30 mouse cellular contexts compared by ENCODE assay signal in the genomic region with DNA sequence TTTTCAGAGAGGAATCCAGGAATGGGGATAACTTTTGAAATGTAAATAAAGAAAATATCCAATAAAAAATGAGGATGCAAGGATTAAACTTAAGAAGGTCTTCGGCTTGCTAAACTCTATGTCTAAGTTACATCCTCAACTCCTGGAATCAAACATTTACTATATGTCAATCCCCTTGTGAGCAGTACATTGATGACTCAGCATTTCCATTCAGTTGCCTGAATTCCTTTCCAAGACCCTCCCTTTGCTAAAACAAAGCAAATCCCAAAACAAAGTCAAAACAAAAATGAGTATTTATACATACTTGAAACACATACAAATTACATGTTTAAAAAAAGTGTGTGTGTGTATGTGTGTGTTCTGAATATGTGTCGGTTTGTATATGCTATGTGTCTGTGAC.
"Had no signal": no experiment of that assay in that cellular context is flagged by ENCODE, and none has a peak within 500 bp of the region (broad histone marks: within the 10 kb centered on the region; RNA-seq: fewer than 3 reads in every experiment).

No protein-coding gene starts in this region.

- H3K9ac ChIP-seq: limb, embryonic 12.5 days; limb, embryonic 13.5 days; limb, embryonic 15.5 days; liver, embryonic 12.5 days; liver, embryonic 13.5 days; liver, embryonic 14.5 days; liver, embryonic 15.5 days; liver, postnatal 0 days; lung, embryonic 14.5 days; lung, embryonic 15.5 days; midbrain, embryonic 12.5 days; midbrain, embryonic 13.5 days; midbrain, embryonic 15.5 days; neural tube, embryonic 12.5 days had no signal

- H3K27me3 ChIP-seq: limb, embryonic 12.5 days; limb, embryonic 13.5 days; limb, embryonic 15.5 days; liver, embryonic 12.5 days; liver, embryonic 13.5 days; liver, embryonic 15.5 days; lung, embryonic 15.5 days; megakaryocyte, embryonic 14.5 days; midbrain, embryonic 12.5 days; midbrain, embryonic 13.5 days; midbrain, embryonic 15.5 days; neural tube, embryonic 12.5 days had no signal

- DNase-seq: left cerebral cortex, postnatal 4 days; liver; liver, embryonic 13.5 days; liver, postnatal 0 days; lung, adult 18-20 months; lung, adult 2 months; lung, embryonic 14.5 days; lung, postnatal 10 days; lung, postnatal 14 days; lung, postnatal 36 days; lung, postnatal 4 days; midbrain, embryonic 14.5 days had no signal

- H3K9me3 ChIP-seq: limb, embryonic 10.5 days; limb, embryonic 12.5 days; limb, embryonic 13.5 days; limb, embryonic 15.5 days; liver, embryonic 12.5 days; liver, embryonic 13.5 days; liver, embryonic 15.5 days; lung, embryonic 15.5 days; megakaryocyte, embryonic 14.5 days; midbrain, embryonic 10.5 days; midbrain, embryonic 12.5 days; midbrain, embryonic 13.5 days; midbrain, embryonic 15.5 days; neural tube, embryonic 12.5 days had no signal

- H3K4me2 ChIP-seq: limb, embryonic 12.5 days; limb, embryonic 13.5 days; limb, embryonic 15.5 days; liver, embryonic 11.5 days; liver, embryonic 12.5 days; liver, embryonic 13.5 days; liver, embryonic 15.5 days; lung, embryonic 14.5 days; lung, embryonic 15.5 days; midbrain, embryonic 11.5 days; midbrain, embryonic 12.5 days; midbrain, embryonic 13.5 days; midbrain, embryonic 15.5 days; neural tube, embryonic 12.5 days had no signal

- H3K36me3 ChIP-seq: limb, embryonic 10.5 days; limb, embryonic 12.5 days; limb, embryonic 13.5 days; limb, embryonic 15.5 days; liver, embryonic 12.5 days; liver, embryonic 13.5 days; liver, embryonic 15.5 days; lung, embryonic 15.5 days; midbrain, embryonic 10.5 days; midbrain, embryonic 12.5 days; midbrain, embryonic 13.5 days; midbrain, embryonic 15.5 days; neural tube, embryonic 12.5 days had no signal

- H3K4me1 ChIP-seq: limb, embryonic 10.5 days; limb, embryonic 12.5 days; limb, embryonic 13.5 days; limb, embryonic 15.5 days; liver, embryonic 12.5 days; liver, embryonic 13.5 days; liver, embryonic 15.5 days; lung, embryonic 15.5 days; megakaryocyte, embryonic 14.5 days; midbrain, embryonic 10.5 days; midbrain, embryonic 12.5 days; midbrain, embryonic 13.5 days; midbrain, embryonic 15.5 days; neural tube, embryonic 12.5 days had no signal

- H3K27ac ChIP-seq: limb, embryonic 10.5 days; limb, embryonic 12.5 days; limb, embryonic 13.5 days; limb, embryonic 15.5 days; liver, embryonic 12.5 days; liver, embryonic 13.5 days; liver, embryonic 14.5 days; liver, embryonic 15.5 days; lung, embryonic 15.5 days; macrophage; midbrain, embryonic 10.5 days; midbrain, embryonic 12.5 days; midbrain, embryonic 13.5 days; midbrain, embryonic 15.5 days; neural tube, embryonic 12.5 days had no signal

- H3K4me3 ChIP-seq: limb, embryonic 10.5 days; limb, embryonic 12.5 days; limb, embryonic 13.5 days; limb, embryonic 15.5 days; liver, embryonic 12.5 days; liver, embryonic 13.5 days; liver, embryonic 15.5 days; lung, embryonic 15.5 days; megakaryocyte, embryonic 14.5 days; midbrain, embryonic 10.5 days; midbrain, embryonic 12.5 days; midbrain, embryonic 13.5 days; midbrain, embryonic 15.5 days; myocyte; neural tube, embryonic 12.5 days had no signal
